Mouse (Mus musculus) liver, embryonic 13.5 days (tissue): ENCODE data around the gene Peli1. TPM values are rescaled to one million over a fixed set of nuclear protein-coding genes. Genes with fewer than 3 reads are reported as not detected.

Source experiments
- polyA plus RNA-seq: library from polyadenylated mRNA; unstranded; fragments of >200 nt; fragmentation: Nextera tagmentation; extraction: Ambion mirVana; gene quantifications from 2 replicates; pipeline ENCODE4 v1.2.1, GENCODE M21; 2015

Peli1 gene
- polyA plus RNA-seq, 1 experiment from 2014 or later, result 10.5 TPM

Other genes starting within 250 kb of the Peli1 start
- gene Vps54, start 148.0 kb downstream of the Peli1 start, polyA plus RNA-seq, result 3.8 and 4.5 TPM in 2 replicates